Mouse (Mus musculus) thymus, adult 2 months (tissue): Measurements from ENCODE around the gene Snhg11. TPM values are rescaled to one million over a fixed set of nuclear protein-coding genes. Genes with fewer than 3 reads are reported as not detected.
"Not testable (repeated sequence)": the region's sequence is repeated elsewhere in the genome, so short reads cannot be mapped to it uniquely, and the experiment has no call there.

Source experiments
- DNase-seq: peaks from one replicate; pipeline ENCODE4 v3.0.0; 2021
- H3K27ac ChIP-seq: fragments of 200-500 bp; 2 replicates; pipeline ENCODE4 v1.5.1; 2012; ENCODE audit warnings: low read length, control low read depth; ENCODE audit not compliant: control insufficient read depth, insufficient read depth
- H3K27me3 ChIP-seq: fragments of 200-500 bp; 2 replicates; pipeline ENCODE4 v1.6.1; 2012; ENCODE audit warnings: mild to moderate bottlenecking, low read length, moderate library complexity, mixed read lengths; ENCODE audit not compliant: control insufficient read depth, insufficient read depth
- H3K36me3 ChIP-seq: fragments of 200-500 bp; 2 replicates; pipeline ENCODE4 v1.6.1; 2012; ENCODE audit warnings: mild to moderate bottlenecking, low read length, moderate library complexity; ENCODE audit not compliant: control insufficient read depth, insufficient read depth
- H3K4me1 ChIP-seq: fragments of 200-500 bp; replicated peaks from 2 replicates; pipeline ENCODE4 v1.6.1; 2012; ENCODE audit warnings: low read length; ENCODE audit not compliant: control insufficient read depth, insufficient read depth
- H3K4me3 ChIP-seq: fragments of 200-500 bp; 2 replicates; pipeline ENCODE4 v1.5.1; 2012; ENCODE audit warnings: mild to moderate bottlenecking, low read length, control low read depth, moderate library complexity; ENCODE audit not compliant: control insufficient read depth, insufficient read depth
- CTCF ChIP-seq: fragments of 200-500 bp; IDR thresholded peaks from 2 replicates; pipeline ENCODE4 v1.5.1; 2012; ENCODE audit warnings: mild to moderate bottlenecking, control low read depth, low read length, moderate library complexity, borderline replicate concordance; ENCODE audit not compliant: control insufficient read depth, poor library complexity, insufficient read depth; ENCODE audit errors: extremely low read depth
- POLR2A ChIP-seq: fragments of 200-500 bp; IDR thresholded peaks from 2 replicates; pipeline ENCODE4 v1.6.1; 2012; ENCODE audit warnings: mild to moderate bottlenecking, low read length, control low read depth, moderate library complexity; ENCODE audit not compliant: control insufficient read depth, poor library complexity, insufficient read depth; ENCODE audit errors: extremely low read depth
- WGBS: fragments of 180-500 bp; shearing (Covaris S2); methylation state at CpG from one replicate; pipeline ENCODE4 v1.1.7; 2018; 5-methylcytosine and 5-hydroxymethylcytosine counted together
- polyA plus RNA-seq: library from polyadenylated mRNA; depleted of rRNA; stranded (reverse); fragments of >200 nt; gene quantifications from 2 replicates; pipeline ENCODE4 v1.2.3, GENCODE M21; 2012

The Snhg11 gene
- polyA plus RNA-seq, 1 experiment, result 16.1 TPM

DNA sequence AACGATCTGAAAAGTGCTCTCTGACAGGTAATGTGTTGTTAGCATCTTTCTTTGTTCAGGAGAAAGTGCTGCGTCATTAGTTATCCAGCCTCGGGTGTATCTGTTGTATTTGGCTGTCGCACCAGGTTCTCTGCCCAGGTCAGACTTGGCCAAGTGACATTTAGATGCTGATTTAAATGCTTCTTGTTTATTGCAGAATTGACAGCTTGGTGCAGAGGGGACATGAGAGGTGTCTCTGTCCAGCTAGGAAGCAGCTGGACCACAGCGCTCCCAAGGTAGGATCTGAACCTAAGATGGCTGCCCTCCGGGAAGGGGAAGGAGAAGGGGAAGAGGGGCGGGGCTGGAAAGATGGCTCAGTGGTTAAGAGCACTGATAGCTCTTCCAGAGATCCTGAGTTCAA is 1.4 kb downstream of the Snhg11 start:
- H3K4me3 ChIP-seq, result no peak overlapping the region
- no peaks in the 10 kb centered on the region for H3K4me1 ChIP-seq
- peaks cover 4% of the 10 kb centered on the region for H3K27me3 ChIP-seq
- no peak overlapping the region for H3K27ac ChIP-seq
- DNase-seq, result no peak
- no peak for TF ChIP-seq CTCF
- no peak for TF ChIP-seq POLR2A
- WGBS, result 69% methylated on average over 7 of the region's 7 CpGs
- no peaks in the 10 kb centered on the region for H3K36me3 ChIP-seq

DNA sequence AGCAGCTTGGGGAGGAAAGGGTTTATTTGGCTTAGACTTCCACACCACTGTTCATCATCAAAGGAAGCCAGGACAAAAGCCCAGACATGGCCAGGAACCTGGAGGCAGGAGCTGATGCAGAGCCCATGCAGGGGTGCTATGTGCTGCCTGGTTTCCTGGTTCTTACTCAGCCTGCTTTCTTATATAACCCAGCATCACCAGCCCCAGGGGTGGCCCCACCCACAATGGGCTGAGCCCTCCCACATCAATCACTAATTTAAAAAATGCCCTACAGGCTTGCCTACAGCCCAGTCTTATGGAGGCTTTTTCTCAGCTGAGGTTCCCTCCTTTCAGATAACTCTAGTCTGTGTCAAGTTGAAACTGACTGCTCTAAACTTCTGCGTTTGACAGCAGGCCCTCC is 2.4 kb downstream of the Snhg11 start:
- no peak overlapping the region for H3K4me3 ChIP-seq
- no peak overlapping the region for H3K27ac ChIP-seq
- no peaks in the 10 kb centered on the region for H3K36me3 ChIP-seq
- no peaks in the 10 kb centered on the region for H3K4me1 ChIP-seq
- peaks cover 4% of the 10 kb centered on the region for H3K27me3 ChIP-seq
- no peak for DNase-seq
- WGBS, result 79% methylated on average over 1 of the region's 1 CpGs
- TF ChIP-seq POLR2A (no peak), CTCF (no peak)

DNA sequence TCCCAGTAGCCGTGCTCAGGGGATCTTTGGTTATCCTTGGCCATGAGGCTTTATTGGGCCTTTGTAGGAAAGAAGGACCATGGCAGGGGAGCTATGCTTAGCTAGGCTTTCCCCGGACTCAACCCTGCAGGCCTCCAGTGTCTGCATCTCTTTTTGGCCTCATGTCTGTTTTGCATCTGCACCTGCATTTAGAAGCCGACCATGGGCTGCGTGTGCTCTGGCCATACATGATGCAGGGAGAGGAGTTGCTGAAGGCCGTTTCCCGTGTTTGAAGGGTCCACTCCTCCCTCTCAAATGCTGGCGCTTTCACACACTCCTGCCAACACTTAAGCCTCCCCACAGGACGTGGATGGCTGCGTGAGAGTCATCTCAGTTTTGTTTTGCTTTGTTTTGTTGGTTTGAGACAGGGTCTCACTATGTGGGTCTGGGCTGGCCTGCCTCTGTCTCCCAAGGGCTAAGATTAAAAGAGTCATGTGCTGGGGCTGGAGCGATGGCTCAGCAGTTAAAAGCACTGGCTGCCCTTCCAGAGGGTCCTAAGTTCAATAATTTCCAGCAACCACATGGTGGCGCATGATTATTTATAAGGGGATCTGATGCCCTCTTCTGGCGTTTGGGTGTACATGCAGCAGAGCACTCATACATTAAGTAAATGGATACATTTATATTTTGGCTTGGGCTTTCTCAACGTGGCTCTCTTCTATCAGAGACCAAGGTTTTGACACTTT is 4.1 kb downstream of the Snhg11 start:
- H3K27ac ChIP-seq, result no peak overlapping the region
- peak; percentile 65 for DNase-seq
- no peaks in the 10 kb centered on the region for H3K36me3 ChIP-seq
- no peaks in the 10 kb centered on the region for H3K4me1 ChIP-seq
- WGBS, result 53% methylated on average over 13 of the region's 13 CpGs
- no peak for TF ChIP-seq POLR2A
- TF ChIP-seq CTCF, result peak; percentile 27; the same call in 1 of the 2 replicates
- H3K27me3 ChIP-seq, result peaks cover 4% of the 10 kb centered on the region
- H3K4me3 ChIP-seq, result no peak overlapping the region

DNA sequence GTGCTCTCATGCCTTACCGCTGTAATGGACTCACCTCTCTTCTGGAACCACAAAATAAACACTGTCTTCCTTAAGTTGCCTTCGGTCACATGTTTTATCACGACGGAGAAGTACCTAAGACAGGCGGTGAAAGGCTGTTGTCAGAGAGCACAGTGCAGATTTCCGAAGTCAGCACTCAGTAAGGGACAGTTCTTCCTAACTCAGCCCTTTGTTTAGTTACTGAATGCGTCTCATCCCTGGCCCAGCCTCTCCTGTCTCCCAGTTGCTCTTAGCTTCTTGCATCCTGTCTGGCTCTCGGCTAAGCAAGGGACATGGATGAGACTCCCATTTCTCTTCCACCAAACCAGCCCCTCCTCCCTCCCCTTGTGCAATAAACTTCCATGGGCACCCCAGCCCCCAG is 10.6 kb downstream of the Snhg11 start:
- TF ChIP-seq CTCF (no peak), POLR2A (no peak)
- Histone ChIP-seq H3K4me3 (no peak overlapping the region), H3K36me3 (no peaks in the 10 kb centered on the region), H3K27ac (no peak overlapping the region), H3K4me1 (no peaks in the 10 kb centered on the region), H3K27me3 (no peaks in the 10 kb centered on the region)
- WGBS, result 61% methylated on average over 8 of the region's 8 CpGs
- DNase-seq, result no peak

DNA sequence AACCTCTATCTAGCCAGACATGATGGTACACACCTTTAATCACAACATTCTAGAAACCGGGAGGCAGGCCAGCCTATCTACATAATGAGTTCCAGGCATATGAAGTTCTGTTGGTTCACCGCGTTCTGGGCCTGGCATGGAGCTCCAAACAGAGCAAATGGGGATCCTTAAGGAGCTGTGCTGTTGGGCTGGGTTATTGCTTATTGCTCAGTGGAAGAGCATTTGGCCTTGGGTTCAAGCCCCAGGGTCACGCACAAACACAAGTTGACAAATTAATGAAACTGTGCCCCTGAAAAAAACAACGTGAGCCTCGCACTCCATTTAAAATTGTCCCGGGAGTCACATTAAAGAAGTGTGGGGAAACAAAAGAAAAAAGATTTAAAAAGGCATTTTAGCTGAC is 14.0 kb downstream of the Snhg11 start:
- no peaks in the 10 kb centered on the region for H3K27me3 ChIP-seq
- WGBS, result 93% methylated on average over 7 of the region's 7 CpGs
- no peak for DNase-seq
- H3K4me3 ChIP-seq, result no peak overlapping the region
- no peaks in the 10 kb centered on the region for H3K36me3 ChIP-seq
- H3K27ac ChIP-seq, result no peak overlapping the region
- TF ChIP-seq POLR2A, result no peak
- no peak for TF ChIP-seq CTCF
- no peaks in the 10 kb centered on the region for H3K4me1 ChIP-seq

DNA sequence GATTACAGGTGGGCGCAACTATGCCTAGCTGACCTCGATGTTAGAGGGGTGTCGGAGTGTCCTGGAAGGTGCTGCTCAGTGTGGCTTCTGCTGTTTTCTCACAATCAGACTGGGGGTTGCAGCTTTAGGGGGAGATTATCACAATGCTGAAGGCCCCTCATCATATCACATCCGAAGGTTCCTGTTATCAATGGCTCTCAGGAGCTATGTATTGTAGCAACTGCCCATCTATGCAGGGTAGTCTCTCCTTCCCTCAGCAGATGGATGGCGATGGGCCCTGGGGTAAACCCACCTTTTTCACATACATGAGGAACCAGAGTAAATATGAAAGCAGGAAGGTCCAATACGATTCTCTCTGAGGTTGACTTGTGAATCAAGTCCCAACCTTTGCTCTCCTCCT is 20.9 kb downstream of the Snhg11 start:
- H3K4me3 ChIP-seq, result no peak overlapping the region
- no peak overlapping the region for H3K27ac ChIP-seq
- H3K36me3 ChIP-seq, result no peaks in the 10 kb centered on the region
- H3K27me3 ChIP-seq, result no peaks in the 10 kb centered on the region
- TF ChIP-seq CTCF (no peak), POLR2A (no peak)
- DNase-seq, result no peak
- 90% methylated on average over 6 of the region's 6 CpGs for WGBS
- no peaks in the 10 kb centered on the region for H3K4me1 ChIP-seq

DNA sequence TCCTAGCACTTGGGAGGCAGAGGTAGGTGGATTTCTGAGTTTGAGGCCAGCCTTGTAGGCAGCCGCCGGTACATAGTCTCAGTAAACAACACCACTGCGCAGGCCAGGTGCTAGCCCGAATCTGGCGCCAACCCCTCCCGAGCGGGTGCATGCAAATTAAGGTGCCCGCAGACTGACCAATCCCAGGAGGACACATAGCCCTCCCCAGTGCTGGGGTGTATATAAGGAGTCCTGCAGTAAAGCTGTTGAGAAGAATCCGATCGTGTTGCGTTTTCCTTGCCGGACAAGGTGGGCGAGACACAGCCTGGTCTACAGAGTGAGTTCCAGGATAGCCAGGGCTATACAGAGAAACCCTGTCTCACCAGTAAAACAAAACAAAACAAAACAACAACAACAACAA is 21.7 kb downstream of the Snhg11 start:
- not testable (repeated sequence) for H3K4me1 ChIP-seq, H3K27me3 ChIP-seq, H3K36me3 ChIP-seq, DNase-seq, H3K27ac ChIP-seq, H3K4me3 ChIP-seq
- WGBS, result 88% methylated on average over 13 of the region's 13 CpGs

DNA sequence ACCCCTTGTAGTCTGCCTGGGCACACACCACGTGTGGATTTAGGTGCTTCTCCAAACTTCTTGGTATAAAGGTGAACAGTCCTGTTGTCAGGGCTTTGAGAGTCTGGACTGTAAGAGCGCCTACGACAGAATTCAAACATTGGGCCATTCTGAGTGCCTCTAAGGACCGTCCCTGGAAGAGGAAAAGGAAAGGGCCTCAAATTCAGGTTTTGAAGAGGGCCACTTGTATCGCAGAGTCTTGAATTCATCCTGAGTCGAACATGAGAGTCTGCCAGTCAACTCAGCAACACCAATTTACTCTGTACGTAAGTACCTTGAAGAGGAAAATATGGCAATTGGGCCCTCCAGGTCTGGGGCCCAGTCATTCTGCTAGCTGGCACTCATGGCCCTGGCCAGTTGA is 27.5 kb downstream of the Snhg11 start:
- no peak for TF ChIP-seq CTCF
- TF ChIP-seq POLR2A, result no peak
- Histone ChIP-seq H3K27me3 (no peaks in the 10 kb centered on the region), H3K27ac (no peak overlapping the region), H3K4me3 (no peak overlapping the region), H3K4me1 (no peaks in the 10 kb centered on the region), H3K36me3 (no peaks in the 10 kb centered on the region)
- DNase-seq, result no peak
- 90% methylated on average over 7 of the region's 7 CpGs for WGBS
